Mouse (Mus musculus): ENCODE results near the gene C8g. TPM values are rescaled to one million over a fixed set of nuclear protein-coding genes. Genes with fewer than 3 reads are reported as not detected.

The C8g gene
- polyA plus RNA-seq, 1 experiment from 2014 or later: 5.8 TPM

- no peaks in the 10 kb centered on the region for H3K4me1 ChIP-seq
- no peaks in the 10 kb centered on the region for H3K36me3 ChIP-seq
- 68% methylated on average over 10 of the region's 10 CpGs for WGBS
- no peak overlapping the region for H3K9ac ChIP-seq
- H3K4me2 ChIP-seq: no peak overlapping the region
- H3K27me3 ChIP-seq: no peaks in the 10 kb centered on the region; the same call in 1 of the 2 replicates
- no peak overlapping the region for H3K27ac ChIP-seq
- no peaks in the 10 kb centered on the region for H3K9me3 ChIP-seq
- H3K4me3 ChIP-seq: no peak overlapping the region
- ATAC-seq (ENCODE audit: insufficient number of reproducible peaks, insufficient read depth, low FRiP score, low TSS enrichment, low read depth): no peak
Measured at GRCm38 (mm10) chr2:25479551-25480311, 21.8 kb downstream of the C8g start.

GRCm38 (mm10) chr2:25477967-25478675 lies 23.4 kb downstream of the C8g start:
- Histone ChIP-seq H3K36me3 (no peaks in the 10 kb centered on the region), H3K27me3 (no peaks in the 10 kb centered on the region; the same call in 1 of the 2 replicates), H3K27ac (no peak overlapping the region), H3K4me1 (no peaks in the 10 kb centered on the region), H3K4me3 (no peak overlapping the region), H3K9me3 (no peaks in the 10 kb centered on the region), H3K4me2 (no peak overlapping the region), H3K9ac (no peak overlapping the region)
- no peak for ATAC-seq (ENCODE audit: insufficient number of reproducible peaks, insufficient read depth, low FRiP score, low TSS enrichment, low read depth)
- 87% methylated on average over 3 of the region's 3 CpGs for WGBS

- ATAC-seq (ENCODE audit: insufficient number of reproducible peaks, insufficient read depth, low FRiP score, low TSS enrichment, low read depth): no peak
- Histone ChIP-seq H3K27ac (no peak overlapping the region), H3K9ac (no peak overlapping the region), H3K9me3 (no peaks in the 10 kb centered on the region), H3K4me3 (no peak overlapping the region), H3K36me3 (no peaks in the 10 kb centered on the region), H3K4me1 (no peaks in the 10 kb centered on the region), H3K27me3 (no peaks in the 10 kb centered on the region; the same call in 1 of the 2 replicates), H3K4me2 (no peak overlapping the region)
- 88% methylated on average over 8 of the region's 8 CpGs for WGBS
Measured at GRCm38 (mm10) chr2:25477541-25477940, 24.0 kb downstream of the C8g start.

- Histone ChIP-seq H3K36me3 (no peaks in the 10 kb centered on the region), H3K4me1 (0 out of 2 replicates have a peak, but pooled peaks cover 7% of the 10 kb centered on the region), H3K4me2 (no peak overlapping the region), H3K9me3 (no peaks in the 10 kb centered on the region), H3K4me3 (no peak overlapping the region), H3K9ac (no peak overlapping the region), H3K27ac (no peak overlapping the region), H3K27me3 (peaks cover 5% of the 10 kb centered on the region; the same call in 1 of the 2 replicates)
- ATAC-seq (ENCODE audit: insufficient number of reproducible peaks, insufficient read depth, low FRiP score, low TSS enrichment, low read depth): no peak
- WGBS: 74% methylated on average over 2 of the region's 2 CpGs
Measured at GRCm38 (mm10) chr2:25472550-25472949, 29.0 kb downstream of the C8g start.

GRCm38 (mm10) chr2:25469969-25470368 lies 31.6 kb downstream of the C8g start, which contains the start of gene Ptgds:
Ptgds (minus strand) TSS chr2:25470046.
- Histone ChIP-seq H3K27ac (no peak within 1 kb of the TSS), H3K4me2 (no peak within 1 kb of the TSS), H3K9ac (0 out of 2 replicates have a peak within 1 kb of the TSS, but pooled peaks have one; percentile 27), H3K4me3 (no peak within 1 kb of the TSS), H3K4me1 (0 out of 2 replicates have a peak, but pooled peaks cover 12% of the 10 kb centered on the region), H3K36me3 (no peaks in the 10 kb centered on the region), H3K9me3 (no peaks in the 10 kb centered on the region), H3K27me3 (peaks cover 5% of the 10 kb centered on the region; the same call in 1 of the 2 replicates)
- WGBS: 49% methylated on average over 6 of the region's 6 CpGs
- no peak for ATAC-seq (ENCODE audit: insufficient number of reproducible peaks, insufficient read depth, low FRiP score, low TSS enrichment, low read depth)

GRCm38 (mm10) chr2:25468962-25469915 lies 32.3 kb downstream of the C8g start:
- 81% methylated on average over 10 of the region's 10 CpGs for WGBS
- Histone ChIP-seq H3K9me3 (no peaks in the 10 kb centered on the region), H3K9ac (0 out of 2 replicates have a peak overlapping the region, but pooled peaks have one; percentile 27), H3K4me2 (no peak overlapping the region), H3K4me3 (no peak overlapping the region), H3K27me3 (peaks cover 5% of the 10 kb centered on the region; the same call in 1 of the 2 replicates), H3K27ac (no peak overlapping the region), H3K4me1 (0 out of 2 replicates have a peak, but pooled peaks cover 12% of the 10 kb centered on the region), H3K36me3 (no peaks in the 10 kb centered on the region)
- ATAC-seq (ENCODE audit: insufficient number of reproducible peaks, insufficient read depth, low FRiP score, low TSS enrichment, low read depth): peak; percentile 45; the same call in 1 of the 2 replicates

- Histone ChIP-seq H3K36me3 (no peaks in the 10 kb centered on the region), H3K9me3 (no peaks in the 10 kb centered on the region), H3K9ac (no peak overlapping the region), H3K27ac (no peak overlapping the region), H3K27me3 (peaks cover 5% of the 10 kb centered on the region; the same call in 1 of the 2 replicates), H3K4me1 (0 out of 2 replicates have a peak, but pooled peaks cover 12% of the 10 kb centered on the region), H3K4me2 (no peak overlapping the region), H3K4me3 (no peak overlapping the region)
- WGBS: 72% methylated on average over 14 of the region's 14 CpGs
- ATAC-seq (ENCODE audit: insufficient number of reproducible peaks, insufficient read depth, low FRiP score, low TSS enrichment, low read depth): no peak
Measured at GRCm38 (mm10) chr2:25467606-25468303, 33.8 kb downstream of the C8g start.

- ATAC-seq (ENCODE audit: insufficient number of reproducible peaks, insufficient read depth, low FRiP score, low TSS enrichment, low read depth): no peak
- Histone ChIP-seq H3K9me3 (no peaks in the 10 kb centered on the region), H3K4me1 (peaks cover 18% of the 10 kb centered on the region), H3K27ac (no peak overlapping the region), H3K4me3 (no peak overlapping the region), H3K36me3 (no peaks in the 10 kb centered on the region), H3K9ac (no peak overlapping the region), H3K27me3 (peaks cover 5% of the 10 kb centered on the region; the same call in 1 of the 2 replicates), H3K4me2 (no peak overlapping the region)
- WGBS: 27% methylated on average over 10 of the region's 10 CpGs
Measured at GRCm38 (mm10) chr2:25465816-25466635, 35.5 kb downstream of the C8g start.

GRCm38 (mm10) chr2:25465256-25465655 lies 36.3 kb downstream of the C8g start:
- no peak overlapping the region for H3K27ac ChIP-seq

GRCm38 (mm10) chr2:25463630-25464029 lies 37.9 kb downstream of the C8g start:
- Histone ChIP-seq H3K27ac (no peak overlapping the region), H3K4me2 (no peak overlapping the region), H3K9ac (no peak overlapping the region), H3K27me3 (no peaks in the 10 kb centered on the region), H3K36me3 (peaks cover 9% of the 10 kb centered on the region), H3K4me3 (no peak overlapping the region), H3K4me1 (peaks cover 30% of the 10 kb centered on the region), H3K9me3 (no peaks in the 10 kb centered on the region)
- 75% methylated on average over 3 of the region's 3 CpGs for WGBS
- no peak for ATAC-seq (ENCODE audit: insufficient number of reproducible peaks, insufficient read depth, low FRiP score, low TSS enrichment, low read depth)

More at GRCm38 (mm10) chr2:25465256-25465655, 36.3 kb downstream of the C8g start:
- peaks cover 21% of the 10 kb centered on the region for H3K4me1 ChIP-seq
- no peak overlapping the region for H3K9ac ChIP-seq
- H3K4me2 ChIP-seq: no peak overlapping the region
- H3K36me3 ChIP-seq: no peaks in the 10 kb centered on the region
- no peak overlapping the region for H3K4me3 ChIP-seq
- no peak for ATAC-seq (ENCODE audit: insufficient number of reproducible peaks, insufficient read depth, low FRiP score, low TSS enrichment, low read depth)
- WGBS: 84% methylated on average over 2 of the region's 2 CpGs
- H3K27me3 ChIP-seq: peaks cover 3% of the 10 kb centered on the region; the same call in 1 of the 2 replicates
- no peaks in the 10 kb centered on the region for H3K9me3 ChIP-seq
